Mouse (Mus musculus) thymus, postnatal 25 days (tissue): ENCODE data around the gene Olfr1051.
"Not testable (repeated sequence)": the region's sequence is repeated elsewhere in the genome, so short reads cannot be mapped to it uniquely, and the experiment has no call there.

Experiments
- DNase-seq: peaks from one replicate; pipeline ENCODE4 v3.0.0; 2022

Olfr1051 gene

GRCm38 (mm10) chr2:86278988-86279387, at the start of gene Olfr1051:
Gene Olfr1051, minus strand, starts transcription at chr2:86279088.
- DNase-seq, result not testable (repeated sequence)

GRCm38 (mm10) chr2:86315184-86315583, 36.3 kb upstream of the Olfr1051 start, which contains the start of gene Olfr1053:
Gene Olfr1053, minus strand, starts transcription at chr2:86315284.
- DNase-seq, result no peak

GRCm38 (mm10) chr2:86292155-86292554, 13.3 kb upstream of the Olfr1051 start, which contains the start of gene Olfr1052:
Gene Olfr1052, plus strand, starts transcription at chr2:86292455.
- no peak for DNase-seq

- DNase-seq, result not testable (repeated sequence)
Measured at GRCm38 (mm10) chr2:86258228-86258627, 20.7 kb downstream of the Olfr1051 start, which contains the start of gene Olfr1049. Gene Olfr1049, minus strand, starts transcription at chr2:86258328.

GRCm38 (mm10) chr2:86240189-86240588, 38.7 kb downstream of the Olfr1051 start, which contains the start of gene Olfr1048:
Gene Olfr1048, minus strand, starts transcription at chr2:86240289.
- DNase-seq, result no peak

GRCm38 (mm10) chr2:86231301-86231700, 47.6 kb downstream of the Olfr1051 start, which contains the start of gene Olfr1047:
Gene Olfr1047, minus strand, starts transcription at chr2:86231401.
- no peak for DNase-seq
